Mouse (Mus musculus) hindbrain, embryonic 14.5 days (tissue): Measurements from ENCODE around the gene Olfr796. TPM values are rescaled to one million over a fixed set of nuclear protein-coding genes. Genes with fewer than 3 reads are reported as not detected.

Experiments
- microRNA-seq: library from miRNA; unstranded; fragments of <30 nt; microRNA quantifications from one replicate; pipeline ENCODE4, GENCODE M21; 2016
- polyA plus RNA-seq: library from polyadenylated mRNA; unstranded; fragments of >200 nt; fragmentation: Nextera tagmentation; extraction: Ambion mirVana; gene quantifications from 2 replicates; pipeline ENCODE4 v1.2.1, GENCODE M21; 2014

Olfr796 gene
- polyA plus RNA-seq, 1 experiment from 2014 or later, result not detected

Small RNA genes within 50 kb of the gene (microRNA-seq; reads per million reads assigned to microRNA genes)
- not detected for gene Gm23252

Other genes starting within 250 kb of the Olfr796 start
- 0.09 and 0.10 TPM in 2 replicates for gene Olfr784, start 228.5 kb downstream of the Olfr796 start, polyA plus RNA-seq
- not detected in 2 replicates for gene Olfr785, start 207.1 kb downstream of the Olfr796 start, polyA plus RNA-seq
- not detected in 2 replicates for gene Olfr786, start 185.3 kb downstream of the Olfr796 start, polyA plus RNA-seq
- gene Olfr787, start 150.7 kb downstream of the Olfr796 start, polyA plus RNA-seq, result not detected in 2 replicates
- gene Olfr788, start 141.6 kb downstream of the Olfr796 start, polyA plus RNA-seq, result not detected in 2 replicates
- gene Olfr789, start 127.8 kb downstream of the Olfr796 start, polyA plus RNA-seq, result not detected in 2 replicates
- not detected in 2 replicates for gene Olfr790, start 114.1 kb downstream of the Olfr796 start, polyA plus RNA-seq
- not detected in 2 replicates for gene Olfr791, start 90.8 kb downstream of the Olfr796 start, polyA plus RNA-seq
- gene Olfr792, start 73.4 kb downstream of the Olfr796 start, polyA plus RNA-seq, result not detected in 2 replicates
- not detected in 2 replicates for gene Olfr794, start 44.9 kb downstream of the Olfr796 start, polyA plus RNA-seq
- not detected in 2 replicates for gene Olfr798, start 15.4 kb upstream of the Olfr796 start, polyA plus RNA-seq
- not detected in 2 replicates for gene Olfr799, start 24.9 kb upstream of the Olfr796 start, polyA plus RNA-seq
- gene Olfr800, start 45.1 kb upstream of the Olfr796 start, polyA plus RNA-seq, result not detected in 2 replicates
- not detected in 2 replicates for gene Olfr801, start 61.3 kb upstream of the Olfr796 start, polyA plus RNA-seq
- 0.05 TPM in 1 of 2 replicates, not detected in the other for gene Olfr802, start 75.6 kb upstream of the Olfr796 start, polyA plus RNA-seq
- gene Olfr803, start 81.7 kb upstream of the Olfr796 start, polyA plus RNA-seq, result not detected in 2 replicates
- gene Olfr804, start 90.6 kb upstream of the Olfr796 start, polyA plus RNA-seq, result not detected in 2 replicates
- not detected in 2 replicates for gene Olfr805, start 116.8 kb upstream of the Olfr796 start, polyA plus RNA-seq
- not detected in 2 replicates for gene Olfr806, start 129.4 kb upstream of the Olfr796 start, polyA plus RNA-seq
- not detected in 2 replicates for gene Olfr807, start 145.2 kb upstream of the Olfr796 start, polyA plus RNA-seq
- not detected in 2 replicates for gene Olfr808, start 152.9 kb upstream of the Olfr796 start, polyA plus RNA-seq
- gene Olfr809, start 162.1 kb upstream of the Olfr796 start, polyA plus RNA-seq, result not detected in 2 replicates
- gene Olfr810, start 182.3 kb upstream of the Olfr796 start, polyA plus RNA-seq, result not detected in 2 replicates
- not detected in 2 replicates for gene Olfr811, start 191.8 kb upstream of the Olfr796 start, polyA plus RNA-seq
- gene Olfr812, start 233.5 kb upstream of the Olfr796 start, polyA plus RNA-seq, result not detected in 2 replicates
- not detected in 2 replicates for gene Olfr813, start 242.8 kb upstream of the Olfr796 start, polyA plus RNA-seq